Mouse (Mus musculus): Measurements from ENCODE around the gene Gnas.
"Not testable (repeated sequence)": the region's sequence is repeated elsewhere in the genome, so short reads cannot be mapped to it uniquely, and the experiment has no call there.

Gnas gene

GRCm38 (mm10) chr2:174295175-174295899 lies 11.2 kb downstream of the Gnas start:
- DNase-seq, result peak; percentile 91

- DNase-seq, result peak; percentile 30
Observed at GRCm38 (mm10) chr2:174295900-174296465, 11.9 kb downstream of the Gnas start.

GRCm38 (mm10) chr2:174297086-174297571 lies 13.0 kb downstream of the Gnas start:
- peak; percentile 62 for DNase-seq

GRCm38 (mm10) chr2:174297851-174298250 lies 13.7 kb downstream of the Gnas start:
- DNase-seq, result no peak

- DNase-seq, result no peak
Observed at GRCm38 (mm10) chr2:174298471-174298870, 14.4 kb downstream of the Gnas start.

- DNase-seq, result peak; percentile 15
Observed at GRCm38 (mm10) chr2:174299091-174299770, 15.1 kb downstream of the Gnas start.

- peak; percentile 17 for DNase-seq
Observed at GRCm38 (mm10) chr2:174299771-174300160, 15.6 kb downstream of the Gnas start.

- no peak for DNase-seq
Observed at GRCm38 (mm10) chr2:174300186-174300585, 16.1 kb downstream of the Gnas start.

- no peak for DNase-seq
Observed at GRCm38 (mm10) chr2:174300666-174301065, 16.5 kb downstream of the Gnas start.

- DNase-seq, result no peak
Observed at GRCm38 (mm10) chr2:174302526-174302925, 18.4 kb downstream of the Gnas start.

GRCm38 (mm10) chr2:174305646-174306045 lies 21.5 kb downstream of the Gnas start:
- no peak for DNase-seq

- DNase-seq, result no peak
Observed at GRCm38 (mm10) chr2:174307903-174308302, 23.8 kb downstream of the Gnas start.

GRCm38 (mm10) chr2:174310913-174311514 lies 26.9 kb downstream of the Gnas start:
- DNase-seq, result peak; percentile 74

GRCm38 (mm10) chr2:174311613-174312012 lies 27.5 kb downstream of the Gnas start:
- no peak for DNase-seq

GRCm38 (mm10) chr2:174312118-174312647 lies 28.1 kb downstream of the Gnas start:
- peak; percentile 88 for DNase-seq

- DNase-seq, result no peak
Observed at GRCm38 (mm10) chr2:174312661-174313060, 28.5 kb downstream of the Gnas start.

GRCm38 (mm10) chr2:174315445-174315844 lies 31.3 kb downstream of the Gnas start:
- DNase-seq, result not testable (repeated sequence)

- DNase-seq, result no peak
Observed at GRCm38 (mm10) chr2:174316661-174317060, 32.5 kb downstream of the Gnas start.

- no peak for DNase-seq
Observed at GRCm38 (mm10) chr2:174325989-174326388, 41.9 kb downstream of the Gnas start.

- DNase-seq, result no peak
Observed at GRCm38 (mm10) chr2:174326481-174326880, 42.4 kb downstream of the Gnas start.

GRCm38 (mm10) chr2:174327295-174327981 lies 43.3 kb downstream of the Gnas start:
- peak; percentile 69 for DNase-seq

- DNase-seq, result peak; percentile 42
Observed at GRCm38 (mm10) chr2:174328358-174328905, 44.3 kb downstream of the Gnas start.

Data from thymus, postnatal 4 days (tissue).